Mouse (Mus musculus) liver, embryonic 14.5 days (tissue): Measurements from ENCODE around the gene Lrp5.

ENCODE experiments used
- CTCF ChIP-seq: IDR thresholded peaks from 2 replicates; pipeline ENCODE4 v1.5.1; 2016; ENCODE audit warnings: antibody characterized with exemption, low read depth, control low read depth
- EP300 ChIP-seq: IDR thresholded peaks from 2 replicates; pipeline ENCODE4 v1.6.1; 2016; ENCODE audit warnings: antibody characterized with exemption, low read depth

GRCm38 (mm10) chr19:3577911-3578290 lies 108.5 kb downstream of the Lrp5 start:
- TF ChIP-seq CTCF (no peak), EP300 (no peak)
